Mouse (Mus musculus) kidney, adult 2 months (tissue): ENCODE measurements around the gene Luc7l3.

ENCODE experiments used
- CTCF ChIP-seq: fragments of 200-500 bp; conservative IDR thresholded peaks from 2 replicates; pipeline ENCODE4 v1.5.1; 2011; ENCODE audit warnings: low read depth, mild to moderate bottlenecking, control low read depth, low read length, moderate library complexity, mixed read lengths; ENCODE audit not compliant: insufficient read depth, insufficient read length
- POLR2A ChIP-seq: fragments of 200-500 bp; IDR thresholded peaks from one replicate; pipeline ENCODE4 v1.6.1; 2011; ENCODE audit warnings: low read depth, low read length, control low read depth

- no peak for TF ChIP-seq CTCF
- TF ChIP-seq POLR2A = no peak
Measured at GRCm38 (mm10) chr11:94315308-94315707, 6.5 kb downstream of the Luc7l3 start.
